Mouse (Mus musculus) brain, embryonic 14.5 days (tissue): Measurements from ENCODE around the gene Tifa.

Experiments used
- CTCF ChIP-seq: fragments of 200-500 bp; IDR thresholded peaks from 2 replicates; pipeline ENCODE4 v1.5.1; 2012; ENCODE audit warnings: inconsistent platforms, mild to moderate bottlenecking, moderate library complexity, borderline replicate concordance; ENCODE audit not compliant: insufficient read depth, insufficient read length; ENCODE audit errors: extremely low read depth
- POLR2A ChIP-seq: fragments of 200-500 bp; IDR thresholded peaks from 2 replicates; pipeline ENCODE4 v1.6.1; 2012; ENCODE audit warnings: mild to moderate bottlenecking, inconsistent platforms, borderline replicate concordance; ENCODE audit not compliant: poor library complexity, insufficient read depth, insufficient read length, severe bottlenecking; ENCODE audit errors: extremely low read depth

DNA sequence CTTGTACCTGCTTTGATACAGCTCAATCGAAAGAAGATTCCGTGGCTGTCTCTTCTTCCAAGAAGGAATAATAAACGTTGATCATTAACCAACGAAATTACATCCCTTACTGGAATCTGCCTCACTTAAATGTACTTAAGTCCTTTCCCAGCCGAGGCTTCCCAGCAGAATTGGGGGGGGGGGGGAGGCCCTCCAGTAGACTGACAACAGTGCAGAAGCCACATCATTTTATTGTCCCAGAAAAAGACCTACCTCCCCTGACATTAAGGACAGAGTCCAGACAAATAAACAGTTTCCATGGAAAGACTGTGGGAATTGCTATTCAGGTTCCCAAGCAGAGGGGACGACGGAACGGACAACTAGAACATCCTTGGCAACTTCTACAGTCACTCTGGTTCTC lies 686 bp upstream of the Tifa start:
- TF ChIP-seq POLR2A (no peak), CTCF (no peak)
